Mouse (Mus musculus) embryonic fibroblast, embryonic 13.5 days (primary cell): Measurements from ENCODE around the gene Acap2.

Experiments
- CTCF ChIP-seq: IDR thresholded peaks from 2 replicates; pipeline ENCODE4 v1.5.1; 2011; ENCODE audit warnings: mild to moderate bottlenecking, control low read depth, low read length, moderate library complexity, borderline replicate concordance; ENCODE audit not compliant: insufficient read depth
- POLR2A ChIP-seq: IDR thresholded peaks from 2 replicates; pipeline ENCODE4 v1.6.1; 2011; ENCODE audit warnings: low read depth, mild to moderate bottlenecking, control low read depth, low read length, moderate library complexity

DNA sequence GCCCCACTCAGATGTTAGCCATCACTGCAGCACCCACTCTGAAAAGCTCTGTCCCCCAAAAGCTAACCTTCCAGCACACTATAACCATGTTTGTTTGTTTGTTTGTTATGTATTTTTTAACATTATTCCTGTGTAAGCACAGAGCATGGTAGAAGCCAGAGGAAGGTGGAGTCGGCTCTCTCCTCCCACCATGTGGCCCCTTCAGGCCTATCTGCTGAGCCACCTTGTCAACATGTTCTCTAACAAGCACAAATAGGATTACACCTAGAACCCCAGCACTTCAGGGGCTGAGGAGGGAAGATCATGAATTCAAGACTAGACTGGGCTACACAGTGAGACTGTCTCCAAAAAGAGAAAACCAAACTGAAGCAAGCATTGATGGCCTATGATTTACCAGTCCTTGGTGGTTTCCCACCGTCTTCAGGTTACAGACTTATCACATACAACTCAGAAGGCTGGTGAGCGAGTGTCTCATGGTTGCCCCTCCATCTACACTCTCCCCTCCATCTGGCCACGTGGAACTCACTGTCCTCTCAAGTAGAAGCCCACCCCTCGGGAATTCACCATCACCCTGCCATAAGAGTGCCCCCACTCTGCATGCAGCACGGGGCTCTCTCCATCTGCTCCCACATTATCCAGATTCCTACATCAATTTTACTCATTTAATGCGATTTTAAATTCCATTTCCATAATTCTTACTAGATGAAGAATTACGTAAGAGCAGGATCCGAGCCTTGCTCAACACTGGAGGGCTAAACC is 26.0 kb downstream of the Acap2 start:
- TF ChIP-seq CTCF (no peak), POLR2A (no peak)
